Mouse (Mus musculus) A20 (cell line): ENCODE data around the gene Lrrc49.

ENCODE experiments used
- DNase-seq: peaks from one replicate; pipeline ENCODE4 v3.0.0-alpha.2; 2011; ENCODE audit warnings: low read depth, low spot score

Lrrc49 gene

DNA sequence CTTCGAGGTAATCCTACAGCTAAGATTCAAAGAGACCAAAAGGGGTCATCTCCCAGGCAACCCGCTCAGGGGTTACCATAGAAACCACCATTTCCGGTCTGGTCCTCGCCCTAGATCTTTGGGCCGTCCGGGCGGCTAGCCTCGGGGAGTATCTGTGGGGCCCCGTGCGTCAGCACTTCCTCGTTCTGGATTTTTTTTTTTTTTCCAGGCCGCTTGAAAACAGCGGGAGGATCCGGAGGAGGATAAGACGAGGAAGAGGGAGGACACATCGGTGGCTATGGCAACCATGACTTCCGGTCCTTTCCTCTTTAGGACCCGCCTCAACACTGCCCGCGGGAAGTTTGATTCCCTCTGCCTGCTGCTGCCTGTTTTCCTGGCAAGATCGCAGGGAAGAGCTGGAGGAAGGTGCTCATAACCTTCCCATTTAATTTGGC lies at the start of gene Lrrc49:
Lrrc49 (minus strand) TSS at position 268 of the 434 bp plus-strand sequence.
- peak; percentile 84 for DNase-seq

DNA sequence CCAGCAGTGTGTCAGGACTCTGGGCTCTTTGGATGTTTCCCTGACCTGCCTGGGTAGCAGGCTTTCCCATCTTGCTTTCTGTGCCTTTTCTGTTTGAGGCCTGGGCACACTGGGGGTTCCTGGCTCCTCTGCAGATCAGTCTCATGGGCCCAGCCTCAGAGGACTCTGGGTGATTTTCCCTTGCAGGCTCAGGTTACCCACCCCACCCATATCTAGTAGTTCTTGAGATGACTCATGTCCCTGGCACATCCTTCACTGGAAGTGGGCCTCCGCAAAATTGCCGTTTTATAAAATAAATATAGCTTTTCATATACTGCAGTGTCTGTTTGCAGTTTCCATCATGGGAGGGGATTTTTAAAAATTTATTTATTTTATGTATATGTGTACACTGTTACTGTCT lies 46.4 kb upstream of the Lrrc49 start:
- no peak for DNase-seq

- no peak for DNase-seq
Observed at GRCm38 (mm10) chr9:60724968-60725367, 37.0 kb upstream of the Lrrc49 start.

DNA sequence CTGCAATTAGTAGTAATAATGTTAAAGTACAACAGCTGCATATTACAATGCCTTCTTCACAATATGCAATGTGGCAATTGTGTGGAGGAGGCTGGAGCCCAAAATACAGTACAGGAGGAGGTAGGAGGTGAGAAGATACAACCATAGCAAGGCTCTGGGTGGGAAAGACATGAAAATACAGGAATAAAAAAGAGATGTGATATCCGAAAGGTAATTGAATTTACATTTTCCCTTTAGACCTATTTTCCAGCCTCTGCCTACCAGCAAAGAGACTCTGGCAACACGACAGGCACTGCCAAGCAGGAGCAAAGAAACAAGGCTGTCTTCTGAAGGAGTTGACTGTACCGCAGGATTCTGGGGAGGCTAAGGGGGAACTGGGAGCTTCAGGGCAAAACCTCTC lies 31.7 kb upstream of the Lrrc49 start:
- no peak for DNase-seq

DNA sequence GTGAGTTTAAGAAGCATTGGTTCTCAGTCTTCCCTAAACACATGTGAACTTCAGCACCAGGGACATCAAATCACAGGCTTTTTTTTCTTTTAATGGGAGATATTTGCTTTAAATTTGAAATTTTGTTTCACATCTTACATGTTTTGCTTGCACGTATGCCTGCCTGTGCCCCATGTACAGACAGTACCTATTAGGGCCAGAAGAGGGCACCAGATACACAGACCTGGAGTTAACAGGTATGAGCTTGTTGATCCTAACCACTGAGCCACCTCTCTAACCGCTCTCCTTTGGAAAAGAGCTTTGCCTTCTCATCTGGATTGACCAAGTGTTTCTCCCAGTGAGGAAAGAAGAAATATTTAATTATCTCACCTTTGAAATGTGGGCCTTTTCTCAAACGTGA lies 30.3 kb upstream of the Lrrc49 start:
- DNase-seq: peak; percentile 64

DNA sequence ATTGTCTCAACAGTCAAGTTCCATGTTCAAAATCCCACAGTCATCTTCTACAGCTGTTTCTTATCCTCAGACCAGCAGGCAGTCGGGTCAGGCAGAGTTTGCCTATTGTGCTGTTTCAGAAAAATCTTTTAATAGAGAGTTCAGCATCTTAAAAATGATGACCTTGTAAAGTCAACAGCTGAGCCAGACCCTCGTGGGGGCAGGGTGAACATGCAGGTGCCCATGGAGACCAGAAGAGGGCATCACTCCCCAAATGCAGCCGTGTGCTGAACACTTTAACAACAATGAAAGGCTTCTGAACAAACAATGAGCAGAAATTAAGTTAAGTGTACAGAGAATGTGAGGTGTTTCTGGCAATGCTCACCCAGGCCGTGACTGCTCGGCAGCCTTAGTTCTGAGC lies 27.9 kb upstream of the Lrrc49 start:
- DNase-seq: peak; percentile 6

DNA sequence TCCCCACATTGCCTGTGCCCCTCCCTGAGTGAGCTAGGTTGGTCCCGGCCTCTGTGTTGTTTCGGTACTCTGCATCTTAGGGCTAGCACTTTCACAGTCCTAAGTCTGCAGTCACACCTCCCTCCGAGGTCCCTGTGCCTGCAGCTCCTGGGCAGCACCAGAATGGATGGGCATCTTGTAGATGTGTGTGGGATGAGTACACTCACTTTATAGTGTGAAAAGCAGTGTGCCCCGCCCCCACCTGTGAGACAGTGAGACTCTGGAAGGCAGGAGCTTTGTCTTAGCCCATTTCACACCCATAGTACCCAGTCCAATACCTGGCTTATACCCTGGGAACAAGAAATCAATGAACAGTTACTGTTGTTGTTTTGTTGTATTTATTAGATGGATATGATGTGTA lies 27.3 kb upstream of the Lrrc49 start:
- DNase-seq: no peak

DNA sequence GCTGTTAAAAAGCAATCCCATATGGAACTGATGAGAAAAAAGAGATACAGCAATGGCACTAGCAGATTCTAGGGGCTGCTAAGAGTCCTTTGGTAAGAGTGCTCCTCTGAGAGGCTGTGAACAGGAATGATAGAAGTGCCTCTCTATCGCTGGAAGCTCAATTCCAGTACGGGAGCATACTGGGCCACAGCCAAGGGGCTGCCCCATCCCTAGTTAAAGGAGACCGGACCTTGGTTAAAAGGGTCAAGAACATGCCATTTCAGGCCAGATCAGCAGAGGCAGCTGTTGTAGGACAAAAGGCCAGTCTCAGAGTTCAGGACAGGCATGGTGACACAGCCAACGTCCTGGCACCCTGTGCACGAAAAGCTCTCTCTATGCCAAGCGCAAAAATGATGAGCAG lies 26.2 kb upstream of the Lrrc49 start:
- DNase-seq: no peak

DNA sequence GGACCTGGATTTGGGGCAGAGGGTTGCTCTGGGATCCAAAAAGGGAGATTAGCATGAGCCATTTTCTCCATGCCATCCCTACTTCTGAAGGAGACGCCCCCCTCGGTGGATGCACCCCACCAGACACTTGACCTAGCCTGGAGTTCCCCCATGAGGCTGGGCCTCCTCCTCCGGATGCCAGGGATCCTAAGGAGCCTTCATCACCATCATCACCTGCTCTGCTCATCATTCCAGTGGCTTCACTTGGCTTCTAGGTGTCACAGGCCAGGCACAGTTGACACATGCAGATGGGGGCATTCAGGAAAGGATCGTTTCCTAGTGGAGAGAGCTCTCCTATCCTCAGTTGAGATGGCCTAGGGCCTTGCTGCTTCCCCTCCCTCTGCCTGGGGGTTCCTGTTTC lies 25.7 kb upstream of the Lrrc49 start:
- DNase-seq: no peak

DNA sequence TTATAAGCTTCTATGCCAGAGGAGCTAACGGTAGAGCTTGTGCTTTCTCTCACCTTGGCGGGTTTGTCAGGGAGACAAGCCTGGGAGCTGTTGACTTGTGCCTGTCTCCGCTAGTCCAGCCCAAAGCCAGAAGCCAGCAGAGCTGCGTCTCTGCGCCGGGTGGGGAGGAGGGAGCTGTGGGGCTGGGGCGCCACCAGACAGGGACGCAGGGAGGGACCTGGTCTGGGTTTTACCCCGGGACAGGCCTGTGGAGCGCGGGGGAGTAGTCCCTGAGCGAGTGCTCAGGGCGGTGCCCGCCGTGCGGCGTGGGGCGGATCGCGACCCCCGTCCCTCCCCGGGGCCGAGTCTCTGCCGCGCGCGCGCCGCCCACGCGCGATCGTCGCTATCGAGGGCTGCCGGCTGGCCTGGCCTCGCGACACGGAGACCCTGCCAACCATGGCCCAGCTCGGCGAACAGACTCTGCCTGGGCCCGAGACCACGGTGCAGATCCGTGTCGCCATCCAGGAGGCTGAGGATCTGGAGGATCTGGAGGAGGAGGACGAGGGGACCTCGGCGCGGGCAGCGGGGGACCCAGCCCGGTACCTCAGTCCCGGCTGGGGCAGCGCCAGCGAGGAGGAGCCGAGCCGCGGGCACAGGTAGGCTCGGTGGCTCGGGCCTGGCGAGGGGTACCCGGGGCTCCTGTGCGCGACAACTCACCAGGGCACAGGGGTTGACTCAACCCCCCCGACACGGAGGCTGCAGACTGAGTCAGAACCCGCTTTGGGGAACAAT lies 25.0 kb upstream of the Lrrc49 start, which contains the start of gene Larp6:
Larp6 (plus strand) TSS at position 219 of the 771 bp plus-strand sequence.
- DNase-seq: no peak

- no peak for DNase-seq
Observed at GRCm38 (mm10) chr9:60712011-60712410, 24.1 kb upstream of the Lrrc49 start.

DNA sequence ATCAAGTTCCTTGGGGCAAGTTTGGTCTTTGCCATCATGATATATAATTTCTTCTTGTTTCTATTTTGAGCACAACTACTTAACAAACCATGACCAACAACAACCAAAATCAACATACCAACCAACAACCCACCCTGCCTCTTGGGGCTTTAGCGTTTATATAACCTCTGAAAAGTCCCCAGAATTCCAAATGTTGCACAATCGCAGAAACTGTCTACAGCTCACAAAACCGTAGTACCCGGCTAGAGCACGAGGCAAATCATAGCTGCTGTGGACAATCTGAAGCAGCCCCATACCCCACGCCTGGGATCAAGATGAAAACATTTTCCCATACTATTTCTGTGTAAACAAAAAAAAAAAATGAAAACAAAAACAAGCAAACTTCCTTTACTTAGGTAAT lies 21.8 kb upstream of the Lrrc49 start:
- DNase-seq: no peak

DNA sequence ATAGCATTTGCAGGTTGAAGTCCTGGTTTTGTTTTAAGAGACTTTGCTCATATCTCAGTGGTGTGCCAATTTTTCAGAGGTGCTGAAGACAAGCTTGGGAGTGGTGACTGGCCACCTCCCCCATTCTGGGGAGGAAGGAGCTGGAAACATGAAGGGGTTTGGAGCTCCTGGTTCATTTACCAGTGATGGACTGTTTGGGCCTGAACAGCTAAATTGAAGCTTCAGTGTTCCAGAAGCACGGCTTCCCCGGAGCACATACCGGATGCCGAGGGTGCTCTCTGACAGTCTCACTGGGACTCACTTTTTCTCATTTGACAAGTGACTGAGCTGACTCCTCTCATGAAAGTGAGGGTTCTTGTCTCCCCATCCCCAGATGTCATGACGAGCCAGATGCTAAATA lies 20.6 kb upstream of the Lrrc49 start:
- no peak for DNase-seq

GRCm38 (mm10) chr9:60707594-60707993 lies 19.6 kb upstream of the Lrrc49 start:
- DNase-seq: no peak

DNA sequence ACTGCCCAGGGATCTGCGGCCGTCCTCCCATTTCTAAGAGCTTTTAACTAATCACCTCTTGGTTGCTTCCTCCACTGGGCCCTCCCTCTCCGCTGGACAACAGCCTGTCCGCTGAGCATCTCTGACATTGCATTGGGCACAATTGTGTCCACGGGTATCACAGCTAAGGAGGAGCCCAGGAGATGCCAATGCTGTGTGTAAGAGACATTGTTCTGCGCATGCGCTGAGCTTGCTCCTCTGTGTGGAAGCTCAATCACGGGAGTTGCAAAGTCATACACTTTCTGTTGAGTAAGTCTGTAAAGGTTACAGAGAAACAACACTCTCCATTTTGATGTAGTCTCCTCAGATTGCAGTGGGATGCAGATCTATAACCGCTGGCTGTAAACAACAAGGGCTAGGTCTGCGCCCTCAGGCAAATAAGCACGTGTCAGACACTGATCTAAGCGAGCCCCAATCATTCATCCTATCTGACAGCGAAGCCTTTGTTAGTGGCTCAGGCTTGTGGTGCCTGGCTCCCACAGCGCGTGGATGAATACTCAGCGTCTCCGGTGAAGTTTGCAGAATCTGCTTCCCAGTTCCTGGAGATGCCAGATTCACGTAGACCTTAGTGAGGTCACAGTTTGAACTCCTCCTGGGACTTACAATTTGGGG lies 11.7 kb upstream of the Lrrc49 start:
- DNase-seq: no peak

DNA sequence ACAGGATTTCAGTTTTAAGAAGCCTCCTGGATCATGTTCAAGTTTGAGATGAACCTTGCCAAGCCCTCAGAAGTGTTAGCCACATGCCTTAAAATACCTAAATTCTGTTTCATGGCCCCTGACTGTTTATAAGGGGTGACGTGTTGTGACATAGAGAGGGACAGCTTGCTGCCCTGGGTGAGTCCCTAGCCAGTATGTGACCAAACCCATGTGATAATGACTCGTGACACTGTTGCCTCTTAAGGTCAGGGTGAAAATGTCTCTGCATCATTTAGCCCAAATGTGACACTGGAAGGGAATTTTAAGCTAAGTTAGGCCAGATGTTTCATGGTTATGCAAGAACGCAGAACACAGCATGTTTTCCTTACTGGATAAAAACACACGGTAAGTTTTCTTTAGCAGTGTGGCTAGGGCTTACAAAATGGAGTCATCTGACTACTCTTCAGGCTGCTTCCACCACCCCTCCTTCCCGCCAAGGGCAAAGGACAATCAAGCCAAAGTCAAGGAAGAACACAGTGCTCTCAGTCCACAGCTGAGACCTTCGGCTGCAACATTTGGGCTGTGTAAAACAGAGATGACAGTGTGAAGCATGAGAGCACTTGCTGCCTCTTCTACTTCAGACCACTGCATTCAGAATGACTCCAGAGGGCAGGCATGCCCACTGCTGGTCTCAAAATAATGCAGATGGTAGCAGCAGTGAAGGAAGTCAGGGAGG lies 8.5 kb upstream of the Lrrc49 start:
- no peak for DNase-seq

GRCm38 (mm10) chr9:60693986-60694385 lies 6.0 kb upstream of the Lrrc49 start:
- peak; percentile 42 for DNase-seq

DNA sequence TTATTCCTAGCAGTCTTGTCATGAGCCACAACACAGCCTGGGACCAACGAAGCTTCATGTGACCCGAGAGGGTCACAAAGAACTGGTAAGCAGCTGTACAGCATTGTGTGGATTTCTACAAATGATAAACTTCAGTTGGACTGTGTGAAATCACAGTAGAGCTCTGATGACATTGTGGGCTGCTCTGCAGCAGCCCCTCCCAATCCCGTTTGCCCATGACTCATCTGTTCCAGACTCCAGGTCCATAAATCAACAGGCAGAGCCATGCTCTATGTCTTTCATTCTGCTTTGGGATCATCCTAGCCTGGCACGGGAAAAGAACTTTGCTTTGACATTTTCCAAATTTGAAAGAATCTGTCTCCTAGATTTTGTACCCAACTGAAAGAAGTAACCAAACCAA lies 4.7 kb upstream of the Lrrc49 start:
- no peak for DNase-seq

- no peak for DNase-seq
Observed at GRCm38 (mm10) chr9:60687415-60687814, 543 bp downstream of the Lrrc49 start.

DNA sequence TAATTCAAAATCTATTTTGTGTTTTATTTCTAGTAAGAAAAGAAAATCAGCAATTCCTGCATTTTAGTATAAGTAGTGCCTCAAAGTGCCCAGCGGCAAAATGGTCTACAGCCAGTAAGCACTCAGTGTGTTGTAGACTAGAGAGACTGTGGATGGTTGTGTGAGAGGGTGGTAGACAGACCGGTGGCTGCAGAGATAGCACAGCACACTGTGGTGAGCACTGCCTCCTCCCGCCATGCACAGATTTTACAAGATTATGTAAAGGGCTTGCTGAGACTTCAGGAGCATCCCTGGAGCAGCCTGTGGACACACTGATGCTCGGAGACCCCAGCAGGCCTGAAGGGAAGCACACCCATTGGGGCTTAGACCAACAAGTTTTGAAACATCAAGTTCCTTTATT lies 5.2 kb downstream of the Lrrc49 start:
- no peak for DNase-seq

DNA sequence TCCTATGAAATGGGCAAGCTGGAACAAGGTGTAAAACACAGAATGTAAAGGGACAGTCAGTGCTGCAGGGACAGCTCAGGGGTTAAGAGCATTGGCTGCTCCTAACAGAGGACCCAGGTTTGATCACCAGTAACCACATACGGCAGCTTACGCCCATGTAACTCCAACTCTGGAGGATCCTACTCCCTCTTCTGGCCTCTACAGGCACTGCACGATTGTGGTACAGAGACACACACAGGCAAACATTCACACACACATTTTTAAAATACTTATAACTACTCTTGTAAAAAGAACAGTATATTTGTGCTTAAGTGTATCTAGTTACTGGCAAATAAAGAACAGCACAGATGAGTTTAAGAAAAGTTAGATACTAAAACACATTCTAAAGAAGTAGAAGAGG lies 7.0 kb downstream of the Lrrc49 start:
- DNase-seq: peak; percentile 36

GRCm38 (mm10) chr9:60678913-60679312 lies 9.0 kb downstream of the Lrrc49 start:
- DNase-seq: no peak

DNA sequence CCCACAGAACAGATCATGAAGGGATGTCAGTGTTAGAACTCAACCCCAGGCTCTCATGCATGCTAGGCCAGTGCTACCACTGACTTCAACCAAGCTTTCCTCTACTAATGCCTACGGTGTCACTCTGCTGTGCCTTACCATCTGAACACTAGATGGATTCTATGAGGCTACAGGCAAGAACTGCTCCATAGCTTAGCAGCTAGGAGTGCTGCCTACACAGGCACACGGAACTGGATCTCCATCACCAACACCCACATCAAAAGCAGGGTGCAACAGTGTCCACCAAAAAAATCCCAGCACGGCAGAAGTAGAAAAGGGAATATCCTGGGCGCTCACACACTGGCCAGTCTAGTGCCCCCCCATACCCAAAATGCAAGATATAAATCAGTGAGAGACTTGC lies 11.5 kb downstream of the Lrrc49 start:
- DNase-seq: no peak
